Mouse (Mus musculus) megakaryocyte, embryonic 14.5 days (primary cell): ENCODE data around the gene Alox5.

Experiments
- FLI1 ChIP-seq: IDR thresholded peaks from 2 replicates; pipeline ENCODE4 v1.6.1; 2012; ENCODE audit warnings: low read length, inconsistent platforms, mixed read lengths
- GATA1 ChIP-seq: IDR thresholded peaks from 3 replicates; pipeline ENCODE4 v1.6.1; 2012; ENCODE audit warnings: mixed read lengths, low read length, inconsistent platforms, borderline replicate concordance

- TF ChIP-seq GATA1 = no peak
- no peak for TF ChIP-seq FLI1
Measured at GRCm38 (mm10) chr6:116440849-116441248, 20.1 kb downstream of the Alox5 start.
